Mouse (Mus musculus): ENCODE results near the gene Wtip. TPM values are rescaled to one million over a fixed set of nuclear protein-coding genes. Genes with fewer than 3 reads are reported as not detected.
"Not testable (repeated sequence)": the region's sequence is repeated elsewhere in the genome, so short reads cannot be mapped to it uniquely, and the experiment has no call there.

The Wtip gene
- total RNA-seq, 2 experiments from 2014 or later: 11.7 to 12.3 TPM

GRCm38 (mm10) chr7:34100002-34100401 lies 33.1 kb downstream of the Wtip start:
- DNase-seq (ENCODE audit: low spot score in 2 of 2): no peak
- TF ChIP-seq CTCF (conservative IDR thresholded peaks at IDR 0.05): no peak
- H3K27ac ChIP-seq: no peak overlapping the region
- no peak overlapping the region for H3K4me3 ChIP-seq

GRCm38 (mm10) chr7:34094911-34095481 lies 38.1 kb downstream of the Wtip start, which contains the start of gene Scgb1b30:
Scgb1b30 (plus strand) TSS chr7:34095431.
- TF ChIP-seq CTCF (conservative IDR thresholded peaks at IDR 0.05): no peak
- DNase-seq (ENCODE audit: low spot score in 2 of 2): no peak
- Histone ChIP-seq H3K4me3 (no peak within 1 kb of the TSS), H3K27ac (no peak within 1 kb of the TSS)

- not testable (repeated sequence) for DNase-seq (ENCODE audit: low spot score in 2 of 2); H3K27ac ChIP-seq; H3K4me3 ChIP-seq
These were observed 64.9 kb downstream of the Wtip start for GRCm38 (mm10) chr7:34068132-34068531.

Other genes with a start within 250 kb of the Wtip start
- gene Scgb2b26, start 188.2 kb downstream of the Wtip start, total RNA-seq (2021): not detected
- gene Scgb2b27, start 119.3 kb downstream of the Wtip start, total RNA-seq (2021): not detected
- gene Scgb1b27, start 111.8 kb downstream of the Wtip start, total RNA-seq (2021): not detected
- gene Scgb1b30, start 37.8 kb downstream of the Wtip start, total RNA-seq (2021): not detected
- 10 to 100 TPM; 85.7 to 92.9 TPM for gene Uba2, start 36.3 kb upstream of the Wtip start, total RNA-seq (2021)
- 10 to 100 TPM; 24.5 to 26.8 TPM for gene Pdcd2l, start 63.4 kb upstream of the Wtip start, total RNA-seq (2021)
- gene Gpi1, start 97.1 kb upstream of the Wtip start, total RNA-seq (2021): 100 to 1,000 TPM; 773 TPM
- not detected for gene Gm6096, start 117.8 kb upstream of the Wtip start, total RNA-seq (2021)
- 10 to 100 TPM; 36.6 to 41.1 TPM for gene 4931406P16Rik, start 180.3 kb upstream of the Wtip start, total RNA-seq (2021)